Mouse (Mus musculus): Measurements from ENCODE around the gene Shroom1. TPM values are rescaled to one million over a fixed set of nuclear protein-coding genes. Genes with fewer than 3 reads are reported as not detected.

Shroom1 gene
- polyA plus RNA-seq, 1 experiment, result 2.9 TPM

GRCm38 (mm10) chr11:53448529-53448928, 8.5 kb upstream of the Shroom1 start:
- no peak for DNase-seq (ENCODE audit: low read depth)
- TF ChIP-seq POLR2A (IDR thresholded peaks at IDR 0.05; ENCODE audit: borderline replicate concordance, extremely low read depth, insufficient read depth, insufficient read length, poor library complexity, severe bottlenecking) (no peak), CTCF (IDR thresholded peaks at IDR 0.05; ENCODE audit: borderline replicate concordance, extremely low read depth, insufficient read depth, insufficient read length) (no peak)

GRCm38 (mm10) chr11:53450070-53450705, 6.8 kb upstream of the Shroom1 start:
- no peak for DNase-seq (ENCODE audit: low read depth)
- TF ChIP-seq POLR2A (IDR thresholded peaks at IDR 0.05; ENCODE audit: borderline replicate concordance, extremely low read depth, insufficient read depth, insufficient read length, poor library complexity, severe bottlenecking), result no peak
- no peak for TF ChIP-seq CTCF (IDR thresholded peaks at IDR 0.05; ENCODE audit: borderline replicate concordance, extremely low read depth, insufficient read depth, insufficient read length)

GRCm38 (mm10) chr11:53451361-53451760, 5.6 kb upstream of the Shroom1 start:
- DNase-seq (ENCODE audit: low read depth), result no peak
- TF ChIP-seq POLR2A (IDR thresholded peaks at IDR 0.05; ENCODE audit: borderline replicate concordance, extremely low read depth, insufficient read depth, insufficient read length, poor library complexity, severe bottlenecking) (no peak), CTCF (IDR thresholded peaks at IDR 0.05; ENCODE audit: borderline replicate concordance, extremely low read depth, insufficient read depth, insufficient read length) (no peak)

GRCm38 (mm10) chr11:53452396-53452795, 4.6 kb upstream of the Shroom1 start:
- no peak for DNase-seq (ENCODE audit: low read depth)
- TF ChIP-seq POLR2A (IDR thresholded peaks at IDR 0.05; ENCODE audit: borderline replicate concordance, extremely low read depth, insufficient read depth, insufficient read length, poor library complexity, severe bottlenecking) (no peak), CTCF (IDR thresholded peaks at IDR 0.05; ENCODE audit: borderline replicate concordance, extremely low read depth, insufficient read depth, insufficient read length) (no peak)

GRCm38 (mm10) chr11:53453031-53453430, 4.0 kb upstream of the Shroom1 start:
- no peak for DNase-seq (ENCODE audit: low read depth)
- no peak for TF ChIP-seq POLR2A (IDR thresholded peaks at IDR 0.05; ENCODE audit: borderline replicate concordance, extremely low read depth, insufficient read depth, insufficient read length, poor library complexity, severe bottlenecking)

- no peak for DNase-seq (ENCODE audit: low read depth)
- TF ChIP-seq POLR2A (IDR thresholded peaks at IDR 0.05; ENCODE audit: borderline replicate concordance, extremely low read depth, insufficient read depth, insufficient read length, poor library complexity, severe bottlenecking), result no peak
- 0 out of 2 replicates have a peak, but pooled peaks have one; percentile 0 for TF ChIP-seq CTCF (IDR thresholded peaks at IDR 0.05; ENCODE audit: borderline replicate concordance, extremely low read depth, insufficient read depth, insufficient read length)
These were observed 458 bp downstream of the Shroom1 start for GRCm38 (mm10) chr11:53457372-53457954.

GRCm38 (mm10) chr11:53458996-53459395, 2.0 kb downstream of the Shroom1 start:
- no peak for TF ChIP-seq POLR2A (IDR thresholded peaks at IDR 0.05; ENCODE audit: borderline replicate concordance, extremely low read depth, insufficient read depth, insufficient read length, poor library complexity, severe bottlenecking)
- no peak for TF ChIP-seq CTCF (IDR thresholded peaks at IDR 0.05; ENCODE audit: borderline replicate concordance, extremely low read depth, insufficient read depth, insufficient read length)
- DNase-seq (ENCODE audit: low read depth), result no peak

- no peak for TF ChIP-seq CTCF (IDR thresholded peaks at IDR 0.05; ENCODE audit: borderline replicate concordance, extremely low read depth, insufficient read depth, insufficient read length)
- no peak for TF ChIP-seq POLR2A (IDR thresholded peaks at IDR 0.05; ENCODE audit: borderline replicate concordance, extremely low read depth, insufficient read depth, insufficient read length, poor library complexity, severe bottlenecking)
- DNase-seq (ENCODE audit: low read depth), result no peak
These were observed 3.2 kb downstream of the Shroom1 start for GRCm38 (mm10) chr11:53460192-53460591.

- no peak for DNase-seq (ENCODE audit: low read depth)
- TF ChIP-seq CTCF (IDR thresholded peaks at IDR 0.05; ENCODE audit: borderline replicate concordance, extremely low read depth, insufficient read depth, insufficient read length) (no peak), POLR2A (IDR thresholded peaks at IDR 0.05; ENCODE audit: borderline replicate concordance, extremely low read depth, insufficient read depth, insufficient read length, poor library complexity, severe bottlenecking) (no peak)
These were observed 4.7 kb downstream of the Shroom1 start for GRCm38 (mm10) chr11:53461727-53462126.

- no peak for TF ChIP-seq POLR2A (IDR thresholded peaks at IDR 0.05; ENCODE audit: borderline replicate concordance, extremely low read depth, insufficient read depth, insufficient read length, poor library complexity, severe bottlenecking)
- peak; percentile 51 for DNase-seq (ENCODE audit: low read depth)
These were observed 6.8 kb downstream of the Shroom1 start for GRCm38 (mm10) chr11:53463551-53464424.

GRCm38 (mm10) chr11:53466231-53466971, 9.4 kb downstream of the Shroom1 start:
- TF ChIP-seq POLR2A (IDR thresholded peaks at IDR 0.05; ENCODE audit: borderline replicate concordance, extremely low read depth, insufficient read depth, insufficient read length, poor library complexity, severe bottlenecking) (no peak), CTCF (IDR thresholded peaks at IDR 0.05; ENCODE audit: borderline replicate concordance, extremely low read depth, insufficient read depth, insufficient read length) (peak; percentile 89)
- peak; percentile 87 for DNase-seq (ENCODE audit: low read depth)
